Mouse (Mus musculus) fat pad, adult 2 months (tissue): ENCODE measurements around the gene Tomm22.

Experiments
- DNase-seq: peaks from one replicate; pipeline ENCODE4 v3.0.0-alpha.2; 2011; ENCODE audit warnings: low read depth, low spot score; ENCODE audit errors: extremely low read depth

Gene Tomm22

DNA sequence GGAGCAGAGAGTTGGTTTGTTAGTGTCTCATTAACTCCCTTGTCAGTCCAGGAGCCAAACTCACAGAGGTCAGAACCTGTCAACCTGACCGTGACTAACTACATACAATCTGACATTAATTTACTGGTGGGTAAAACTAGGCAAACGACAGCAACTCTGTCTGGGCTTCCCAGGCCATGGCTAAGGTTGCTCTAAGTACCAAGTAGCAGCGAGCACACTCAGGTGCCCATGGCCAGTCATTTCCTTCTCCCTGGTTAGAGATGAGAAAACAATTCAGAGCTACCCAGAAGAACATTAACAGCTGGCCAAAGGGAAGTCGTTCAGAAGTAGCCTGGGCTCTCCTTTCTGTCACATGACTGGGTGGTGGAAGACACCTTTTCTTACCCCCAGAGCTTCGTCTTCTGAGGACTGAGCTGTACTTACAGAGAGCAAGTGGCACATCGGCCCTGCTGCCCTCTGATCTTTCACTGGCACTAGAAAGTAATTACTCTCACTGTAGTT, 14.5 kb downstream of the Tomm22 start:
- no peak for DNase-seq

GRCm38 (mm10) chr15:79686046-79686869, 15.6 kb downstream of the Tomm22 start:
- no peak for DNase-seq

GRCm38 (mm10) chr15:79687175-79687574, 16.5 kb downstream of the Tomm22 start:
- DNase-seq = no peak

DNA sequence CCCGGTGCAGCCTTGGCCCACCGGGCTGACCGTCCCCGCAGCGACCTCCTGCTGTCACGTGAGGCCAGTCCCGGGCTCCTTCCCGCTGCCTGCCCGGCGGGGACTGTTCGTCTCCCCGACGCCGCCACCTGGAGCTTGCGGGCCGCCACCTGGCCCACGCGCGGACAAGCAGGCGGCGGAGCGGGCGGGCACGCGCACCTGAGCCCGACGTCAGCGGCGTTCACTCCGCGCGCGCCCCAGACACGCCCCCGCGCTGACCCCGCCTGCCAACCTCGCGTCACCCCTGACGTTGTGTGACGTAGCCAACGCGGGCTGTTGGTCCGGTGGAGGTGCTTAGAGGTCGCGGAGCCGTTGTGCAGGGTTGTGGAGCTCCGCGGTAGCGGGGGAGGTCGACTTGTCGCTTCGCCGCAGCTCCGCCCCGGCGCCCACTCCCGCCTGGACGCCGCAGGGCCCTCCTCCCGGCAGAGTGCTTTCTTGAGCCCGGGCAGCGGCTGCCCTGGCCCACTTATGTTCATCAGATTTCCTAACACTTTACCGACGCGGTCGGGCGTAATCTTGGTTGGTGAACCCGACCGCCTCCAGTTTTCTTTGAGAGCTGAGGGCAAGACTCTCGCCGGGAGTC, 17.1 kb downstream of the Tomm22 start, which contains the start of gene Josd1:
Gene Josd1, minus strand, starts transcription at position 274 of the 622 bp plus-strand sequence.
- DNase-seq = no peak

GRCm38 (mm10) chr15:79688268-79688956, 17.8 kb downstream of the Tomm22 start:
- DNase-seq = no peak

DNA sequence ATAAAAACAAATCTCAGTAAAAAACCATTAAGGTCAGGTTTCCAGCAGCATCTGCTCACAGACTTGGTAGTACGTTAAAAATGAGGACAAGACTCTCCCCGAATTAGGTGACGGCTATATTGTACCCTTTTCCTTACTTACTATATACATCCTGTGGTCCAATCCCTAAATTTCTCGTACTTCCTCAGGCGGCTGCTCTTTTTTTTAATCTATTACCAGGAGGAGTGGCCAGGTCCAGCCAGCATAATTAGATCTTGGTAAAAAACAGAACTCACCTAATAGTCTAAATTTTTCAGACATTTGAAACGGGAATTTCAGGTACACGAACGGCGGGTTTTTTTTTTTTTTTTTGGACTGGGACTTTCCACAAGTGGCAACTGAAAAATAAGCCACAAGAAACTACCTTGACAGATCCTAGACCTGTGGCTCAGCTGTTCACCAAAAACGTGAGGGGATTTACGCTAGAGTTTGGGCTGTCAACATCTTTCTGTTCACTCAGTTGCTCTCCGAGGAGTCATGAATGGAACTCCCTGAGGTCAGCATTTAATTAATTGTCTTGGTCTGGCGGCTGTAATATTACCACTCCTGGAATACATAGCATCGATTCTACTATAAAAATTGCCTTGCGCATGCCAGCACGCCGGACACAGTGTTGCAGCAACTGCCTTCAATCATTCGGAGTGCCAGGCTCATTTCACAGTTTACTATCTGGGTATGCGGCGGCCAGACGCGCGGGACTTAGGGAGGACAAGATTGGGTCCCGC, 19.2 kb downstream of the Tomm22 start:
- no peak for DNase-seq

DNA sequence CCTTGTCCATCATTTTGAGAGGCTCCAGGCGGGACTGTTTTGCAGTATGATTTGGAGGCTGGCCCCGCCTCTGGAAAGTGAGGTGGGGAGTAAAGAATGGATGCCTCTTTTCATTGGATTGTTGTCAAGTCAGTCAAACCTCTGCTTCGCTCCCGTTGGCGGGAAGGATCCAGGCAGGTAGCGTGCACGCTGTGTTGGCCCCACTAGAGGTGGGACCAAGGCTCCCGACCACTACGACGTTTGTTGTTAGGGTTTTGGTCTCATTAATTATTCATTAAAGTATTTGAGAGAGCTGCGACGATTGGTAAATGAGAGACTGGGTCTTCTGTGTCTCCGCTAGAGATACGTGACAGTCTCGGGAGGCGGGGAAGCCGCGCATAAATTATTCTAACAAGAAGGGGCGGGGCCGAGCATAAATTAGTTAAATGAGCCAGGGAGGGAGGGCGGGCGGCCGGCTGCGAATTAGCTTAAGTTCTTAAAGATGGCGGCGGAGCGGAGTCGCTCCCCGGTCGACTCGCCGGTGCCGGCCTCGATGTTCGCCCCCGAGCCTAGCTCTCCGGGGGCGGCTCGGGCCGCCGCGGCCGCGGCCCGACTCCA, 19.9 kb downstream of the Tomm22 start, which contains the start of gene Gtpbp1:
Gene Gtpbp1, plus strand, starts transcription at position 420 of the 597 bp plus-strand sequence.
- peak; percentile 99 for DNase-seq

GRCm38 (mm10) chr15:79691023-79691508, 20.4 kb downstream of the Tomm22 start:
- no peak for DNase-seq

- no peak for DNase-seq
Measured at GRCm38 (mm10) chr15:79692334-79692733, 21.7 kb downstream of the Tomm22 start.

- no peak for DNase-seq
Measured at GRCm38 (mm10) chr15:79693740-79694139, 23.1 kb downstream of the Tomm22 start.

DNA sequence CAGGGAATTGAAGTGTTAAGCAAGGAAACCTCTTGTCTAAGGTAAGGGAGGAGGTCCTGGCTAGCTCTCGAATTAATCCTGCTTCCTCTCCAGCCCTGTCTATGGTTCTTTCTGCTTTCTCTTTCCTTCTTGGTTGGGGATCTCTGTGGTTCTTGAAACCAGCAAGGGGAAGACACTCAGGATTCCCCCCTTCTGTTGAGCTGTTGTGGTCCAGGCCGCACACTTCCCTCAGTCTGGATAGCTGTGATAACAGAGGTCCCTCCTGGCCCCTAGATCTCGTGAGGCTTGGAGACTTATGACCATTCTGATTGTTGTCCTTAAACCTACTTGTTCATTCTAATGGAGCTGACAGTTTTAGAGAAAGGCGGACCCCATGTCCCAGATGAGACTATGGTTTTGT, 23.9 kb downstream of the Tomm22 start:
- no peak for DNase-seq

DNA sequence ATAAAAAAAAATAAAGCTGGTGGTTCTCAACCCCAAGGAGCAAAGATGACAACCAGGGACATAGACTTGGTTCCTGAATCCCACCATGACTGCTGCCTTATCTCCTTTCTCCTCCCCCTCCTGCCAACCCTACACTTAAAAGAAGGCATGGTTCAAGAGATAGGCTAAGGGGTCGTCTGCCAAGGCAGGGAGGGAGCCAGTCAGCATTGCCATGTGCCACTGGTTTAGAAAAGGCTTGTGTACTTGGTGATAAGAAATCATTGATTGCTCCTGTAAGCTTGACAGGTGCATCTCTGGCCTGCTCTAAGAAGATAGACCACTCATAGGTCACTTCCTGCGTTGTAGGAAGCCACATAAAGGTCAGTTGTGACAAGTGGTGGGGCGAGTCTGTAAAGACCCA, 24.9 kb downstream of the Tomm22 start:
- no peak for DNase-seq

DNA sequence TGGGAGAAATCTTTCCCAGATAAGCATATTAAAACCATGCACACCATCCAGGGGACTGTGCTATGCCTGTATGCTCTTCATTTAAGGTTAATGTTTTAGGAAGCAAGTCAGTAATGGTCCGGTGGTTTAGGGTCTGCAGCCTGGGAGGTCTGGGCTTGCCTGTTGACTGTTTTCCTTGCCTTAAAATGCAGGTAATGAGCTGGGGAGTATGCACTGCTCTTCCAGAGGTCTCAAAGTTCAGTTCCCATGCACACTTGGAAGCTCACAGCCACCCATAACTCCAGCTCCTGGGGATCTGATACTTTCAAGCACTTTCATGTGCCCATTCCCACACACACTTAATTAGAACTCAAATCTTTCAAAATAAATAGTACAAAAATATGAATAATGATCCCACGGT, 25.8 kb downstream of the Tomm22 start:
- DNase-seq = no peak

DNA sequence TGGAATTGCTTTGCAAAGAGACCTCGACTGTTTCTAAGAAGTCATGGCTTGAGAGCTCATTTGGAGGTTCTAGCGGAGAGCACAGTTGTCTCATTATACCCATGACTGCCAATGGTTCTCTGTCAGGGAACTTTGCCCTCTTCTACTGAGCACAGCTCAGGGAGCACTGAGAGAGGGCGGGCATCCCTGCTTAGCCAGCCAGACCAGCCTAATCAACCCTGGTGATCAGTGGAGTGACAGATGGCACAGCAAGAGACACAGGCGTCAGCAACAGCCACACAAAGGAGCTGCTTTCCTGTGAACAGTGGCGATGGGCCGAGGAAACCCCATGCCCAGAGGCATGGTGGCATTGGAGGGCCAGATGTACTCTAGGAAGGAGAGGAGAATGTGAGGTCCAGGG, 26.4 kb downstream of the Tomm22 start:
- DNase-seq = no peak

DNA sequence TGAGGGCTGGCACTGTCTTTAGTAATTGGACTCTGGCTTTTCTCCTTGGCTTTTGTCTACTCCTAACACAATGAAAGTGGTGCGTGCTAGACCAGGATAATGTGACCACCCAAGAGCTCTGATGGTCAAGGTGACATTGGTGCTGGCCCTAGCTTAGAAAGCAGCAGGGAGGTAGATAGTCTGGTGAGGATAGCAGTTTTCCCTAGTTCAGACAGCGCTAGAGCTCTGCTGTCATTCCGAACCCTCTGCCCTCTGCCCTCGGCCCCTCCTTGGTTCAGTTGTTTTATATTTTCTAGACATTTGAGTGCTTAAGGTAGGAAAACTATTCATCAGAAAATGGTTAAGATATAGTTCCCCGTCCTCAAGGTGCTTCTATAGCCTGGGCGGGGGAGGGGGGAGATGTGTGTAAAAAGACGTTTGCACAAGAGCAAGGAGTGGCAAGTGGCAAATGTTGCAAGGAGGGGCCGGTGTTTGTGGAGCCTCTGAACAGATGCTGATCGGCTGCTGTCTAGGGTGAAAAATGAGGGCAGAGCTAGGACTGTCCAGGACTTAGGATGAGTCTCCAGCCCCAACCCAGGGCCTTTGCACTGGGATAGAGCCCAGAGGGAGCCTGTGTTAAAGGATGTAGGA, 27.0 kb downstream of the Tomm22 start:
- no peak for DNase-seq

DNA sequence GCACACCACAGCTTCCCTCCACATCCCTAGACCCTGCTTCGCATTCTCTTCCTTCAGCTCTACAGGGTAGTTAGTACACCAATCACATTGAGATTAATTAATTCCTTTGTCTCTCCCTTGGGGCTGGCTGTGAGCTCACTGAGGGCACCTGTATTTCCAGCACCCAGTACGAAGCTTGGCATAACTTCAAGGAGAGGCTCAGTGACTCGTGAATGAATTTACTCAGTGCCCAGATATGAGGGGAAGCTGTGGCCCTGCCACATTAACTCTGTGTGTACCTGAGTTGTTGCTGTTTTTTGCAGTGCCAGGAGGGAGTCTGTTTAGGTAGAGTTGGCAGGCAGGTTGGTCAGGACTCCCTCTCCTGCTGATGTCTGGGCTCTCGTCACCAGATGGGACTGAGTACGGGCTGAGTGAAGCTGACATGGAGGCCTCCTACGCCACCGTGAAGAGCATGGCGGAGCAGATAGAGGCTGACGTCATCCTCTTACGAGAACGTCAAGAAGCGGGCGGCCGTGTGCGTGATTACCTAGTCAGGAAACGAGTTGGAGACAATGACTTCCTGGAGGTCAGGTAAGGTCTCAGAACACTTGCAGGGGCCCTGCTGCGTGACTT, 36.0 kb downstream of the Tomm22 start:
- no peak for DNase-seq

GRCm38 (mm10) chr15:79708229-79708822, 37.7 kb downstream of the Tomm22 start:
- DNase-seq = no peak

DNA sequence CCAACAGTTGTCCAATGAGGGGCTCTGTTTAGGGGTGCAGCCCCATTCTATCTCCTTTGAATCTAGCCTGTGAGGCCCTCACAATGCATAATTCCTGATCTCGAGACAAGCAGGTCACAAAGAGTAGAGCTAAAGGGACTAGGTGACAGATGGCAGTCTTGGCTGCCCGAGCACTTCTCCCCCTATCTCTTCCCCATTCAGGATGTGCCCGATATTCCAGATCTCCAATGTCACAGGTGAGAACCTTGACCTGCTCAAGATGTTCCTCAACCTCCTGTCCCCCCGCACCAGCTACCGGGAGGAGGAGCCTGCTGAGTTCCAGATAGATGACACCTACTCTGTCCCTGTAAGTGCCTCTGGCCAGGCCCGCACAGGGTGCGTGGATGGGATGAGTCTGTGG, 45.0 kb downstream of the Tomm22 start:
- no peak for DNase-seq

- DNase-seq = no peak
Measured at GRCm38 (mm10) chr15:79716710-79717109, 46.0 kb downstream of the Tomm22 start.
